Mouse (Mus musculus) heart, adult 10 weeks (tissue): ENCODE results near the gene Ttyh2. TPM values are rescaled to one million over a fixed set of nuclear protein-coding genes. Genes with fewer than 3 reads are reported as not detected.

ENCODE experiments used
- polyA plus RNA-seq: library from polyadenylated mRNA; stranded (reverse); fragments of 350-450 nt; fragmentation: Illumina TruSeq; extraction: RNeasy Lipid Tissue Mini Kit (QIAGEN cat#74804); gene quantifications from one replicate; pipeline ENCODE4 v1.2.3, GENCODE M21; 2014; ENCODE audit warnings: low read depth, low replicate concordance

The Ttyh2 gene
- 2.3 TPM for polyA plus RNA-seq

DNA sequence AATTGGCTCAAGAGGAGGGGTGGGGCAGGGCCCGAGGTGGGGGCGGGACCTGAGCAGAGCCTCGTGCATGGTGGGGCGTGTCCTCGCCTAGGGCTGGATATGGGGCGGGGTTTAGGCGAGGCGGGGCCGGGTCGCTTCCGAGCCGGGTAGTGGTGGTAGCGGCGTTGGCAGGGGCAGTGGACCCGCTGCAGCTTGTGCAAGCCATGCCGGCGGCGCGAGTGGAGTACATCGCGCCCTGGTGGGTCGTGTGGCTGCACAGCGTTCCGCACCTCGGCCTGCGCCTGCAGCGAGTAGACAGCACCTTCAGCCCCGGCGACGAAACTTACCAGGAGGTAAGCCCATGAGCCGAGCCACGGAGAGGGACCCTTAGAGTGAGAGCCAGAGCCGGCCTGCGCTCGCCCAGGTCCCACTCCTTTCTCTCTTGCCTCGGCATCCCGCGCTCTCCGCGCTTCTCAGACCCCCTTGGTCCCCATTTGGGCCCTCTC is at the start of gene Ttyh2:
Ttyh2 (plus strand) TSS at position 91 of the 485 bp plus-strand sequence.

DNA sequence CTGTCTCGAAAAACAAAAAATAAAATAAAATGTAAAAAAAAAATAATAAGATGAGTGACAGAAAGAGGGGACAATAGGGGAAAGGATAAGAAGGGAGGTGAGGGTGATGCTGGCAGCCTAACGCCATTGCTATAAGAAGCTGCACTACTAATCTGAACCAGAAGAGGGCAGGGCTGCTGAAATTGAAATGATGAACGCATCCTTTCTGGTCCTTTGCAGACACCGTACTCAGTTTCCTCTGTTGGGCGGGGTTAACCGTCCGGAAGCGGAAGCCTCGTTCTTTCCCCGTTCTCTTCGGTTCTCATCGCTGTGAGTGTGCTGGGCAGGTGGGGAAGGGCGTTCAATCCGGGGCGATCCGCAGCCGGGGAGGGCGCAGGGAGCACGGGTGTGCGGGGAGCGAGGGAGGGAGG is 6.9 kb upstream of the Ttyh2 start, which contains the start of gene Rpl38:
Rpl38 (plus strand) TSS at position 224 of the 410 bp plus-strand sequence.

GRCm38 (mm10) chr11:114726965-114727825 is 52.0 kb downstream of the Ttyh2 start, which contains the start of gene Dnaic2:
Gene Dnaic2, plus strand, starts transcription at chr11:114727408.

DNA sequence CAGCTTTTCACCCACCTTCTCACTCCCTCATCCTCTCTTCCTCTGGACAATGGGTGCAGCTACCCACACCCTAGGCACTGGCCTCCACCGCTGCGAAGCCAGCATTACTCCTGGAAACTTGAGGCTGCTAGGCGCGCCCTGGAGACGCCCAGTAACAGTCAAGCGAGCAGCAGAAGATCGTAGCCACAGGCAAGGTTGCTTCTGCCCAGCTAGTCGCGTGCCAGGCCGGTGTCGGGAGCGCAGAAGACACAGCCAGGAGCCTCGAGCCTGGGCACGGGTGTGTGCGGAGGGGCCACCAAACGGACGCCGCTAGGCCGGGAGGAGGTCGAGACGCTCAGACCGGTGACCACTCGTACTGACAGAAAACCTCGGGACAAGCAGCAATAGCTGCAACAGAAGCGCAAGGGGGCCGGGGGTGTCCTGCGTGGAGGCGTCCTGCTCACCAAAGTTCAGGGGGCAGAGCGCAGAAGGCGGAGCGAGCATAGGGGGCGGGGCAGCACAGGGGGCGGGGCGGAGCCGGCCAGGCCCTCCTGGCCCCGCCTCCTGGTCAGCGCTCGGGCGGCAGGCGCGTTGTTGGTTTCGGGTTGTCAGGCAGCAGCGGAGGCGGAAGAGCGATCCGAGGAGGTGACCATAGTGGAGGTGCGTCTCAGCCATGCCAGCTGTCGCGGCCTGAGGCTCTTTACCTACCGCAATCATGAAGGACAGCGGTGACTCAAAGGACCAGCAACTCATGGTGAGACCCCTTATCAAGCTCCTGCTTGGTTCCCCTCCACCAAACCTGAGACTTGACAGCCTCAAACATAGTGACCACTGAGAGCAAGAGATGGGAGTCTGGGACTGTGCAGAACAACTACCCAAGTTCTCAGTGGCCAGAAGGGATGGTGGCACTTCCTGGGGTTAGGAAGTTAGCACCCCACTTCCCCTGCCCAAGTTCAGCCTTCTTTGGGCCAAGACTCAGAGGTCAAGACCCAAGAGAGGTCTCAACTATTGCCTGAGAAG is 89.9 kb downstream of the Ttyh2 start, which contains the start of gene Kif19a:
Kif19a (plus strand) TSS at position 569 of the 999 bp plus-strand sequence.

Other genes starting within 250 kb of the Ttyh2 start
- 835 TPM for gene Rpl38, start 6.9 kb upstream of the Ttyh2 start, polyA plus RNA-seq
- gene Dnaic2, start 52.0 kb downstream of the Ttyh2 start, polyA plus RNA-seq = 0.31 TPM
- 0.55 TPM for gene Kif19a, start 90.0 kb downstream of the Ttyh2 start, polyA plus RNA-seq
- not detected for gene Btbd17, start 120.5 kb downstream of the Ttyh2 start, polyA plus RNA-seq
- not detected for gene Gpr142, start 123.5 kb downstream of the Ttyh2 start, polyA plus RNA-seq
- 5.5 TPM for gene Gprc5c, start 175.7 kb downstream of the Ttyh2 start, polyA plus RNA-seq
- gene Cd300a, start 214.6 kb downstream of the Ttyh2 start, polyA plus RNA-seq = 1.3 TPM